Mouse (Mus musculus): ENCODE results near the gene Vapb.

Gene Vapb

GRCm38 (mm10) chr2:173789945-173790804 lies 52.9 kb downstream of the Vapb start:
- DNase-seq (ENCODE audit: extremely low read depth, insufficient read length, low spot score), result peak; percentile 70

DNA sequence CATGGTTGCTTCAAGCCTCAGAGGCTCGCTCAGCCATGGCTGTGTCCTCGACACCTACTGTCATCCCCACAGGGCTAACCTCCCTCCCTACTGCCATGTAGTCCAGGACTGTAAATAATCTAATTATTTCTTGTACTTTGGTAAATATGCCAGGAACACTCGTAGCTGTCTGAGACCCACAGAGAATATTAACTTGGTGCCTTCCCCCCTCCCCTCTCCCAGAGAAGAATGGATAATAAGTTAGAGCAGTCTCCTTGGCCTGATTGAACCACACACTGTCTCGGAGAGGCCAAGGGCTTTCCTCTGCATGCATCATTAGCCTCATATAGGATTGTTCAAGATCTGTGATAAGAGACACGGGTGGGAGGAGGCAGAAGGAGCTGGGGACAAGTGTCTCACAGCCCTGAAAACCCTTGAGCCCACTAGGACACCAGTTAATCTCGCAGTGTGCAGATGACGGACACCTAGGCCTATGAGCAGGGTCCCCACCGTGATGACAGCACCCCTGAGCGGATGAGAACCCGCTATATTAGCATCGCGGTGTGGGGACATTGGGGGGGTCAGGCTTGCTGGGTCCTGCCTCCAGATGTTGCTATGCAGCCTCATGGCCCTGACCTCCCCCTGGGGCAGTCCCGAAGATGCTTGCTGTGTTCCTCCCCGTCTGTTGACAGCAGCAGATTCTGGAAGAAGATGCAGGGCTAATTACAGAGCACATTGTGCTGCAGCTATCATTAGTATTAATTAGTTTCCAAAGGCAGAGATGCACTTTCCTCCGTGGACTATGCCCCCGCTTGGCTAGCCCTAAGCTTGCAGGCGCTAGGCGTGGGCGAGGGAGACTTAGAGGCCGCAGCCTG lies 54.8 kb downstream of the Vapb start:
- no peak for DNase-seq (ENCODE audit: extremely low read depth, insufficient read length, low spot score)

DNA sequence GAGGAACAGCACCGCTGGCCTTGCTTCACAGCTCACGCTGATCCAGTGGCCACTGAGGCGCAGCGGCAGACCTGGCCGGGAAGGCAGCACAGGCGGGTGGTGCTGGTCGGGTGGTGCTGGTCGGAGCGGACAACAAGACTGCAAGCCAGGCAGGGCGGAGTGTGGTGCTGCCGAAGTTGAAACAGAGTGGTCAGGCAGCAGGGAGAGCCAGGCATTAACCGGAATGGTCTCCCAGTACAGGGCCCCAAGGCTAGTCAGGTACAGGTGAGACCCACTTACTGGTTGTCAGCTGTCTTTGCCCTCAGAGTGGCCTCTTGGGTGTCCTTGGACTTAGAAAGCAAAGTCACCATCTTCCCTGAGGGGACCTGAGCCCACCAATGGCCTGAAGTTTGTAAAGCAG lies 56.7 kb downstream of the Vapb start:
- no peak for DNase-seq (ENCODE audit: extremely low read depth, insufficient read length, low spot score)

DNA sequence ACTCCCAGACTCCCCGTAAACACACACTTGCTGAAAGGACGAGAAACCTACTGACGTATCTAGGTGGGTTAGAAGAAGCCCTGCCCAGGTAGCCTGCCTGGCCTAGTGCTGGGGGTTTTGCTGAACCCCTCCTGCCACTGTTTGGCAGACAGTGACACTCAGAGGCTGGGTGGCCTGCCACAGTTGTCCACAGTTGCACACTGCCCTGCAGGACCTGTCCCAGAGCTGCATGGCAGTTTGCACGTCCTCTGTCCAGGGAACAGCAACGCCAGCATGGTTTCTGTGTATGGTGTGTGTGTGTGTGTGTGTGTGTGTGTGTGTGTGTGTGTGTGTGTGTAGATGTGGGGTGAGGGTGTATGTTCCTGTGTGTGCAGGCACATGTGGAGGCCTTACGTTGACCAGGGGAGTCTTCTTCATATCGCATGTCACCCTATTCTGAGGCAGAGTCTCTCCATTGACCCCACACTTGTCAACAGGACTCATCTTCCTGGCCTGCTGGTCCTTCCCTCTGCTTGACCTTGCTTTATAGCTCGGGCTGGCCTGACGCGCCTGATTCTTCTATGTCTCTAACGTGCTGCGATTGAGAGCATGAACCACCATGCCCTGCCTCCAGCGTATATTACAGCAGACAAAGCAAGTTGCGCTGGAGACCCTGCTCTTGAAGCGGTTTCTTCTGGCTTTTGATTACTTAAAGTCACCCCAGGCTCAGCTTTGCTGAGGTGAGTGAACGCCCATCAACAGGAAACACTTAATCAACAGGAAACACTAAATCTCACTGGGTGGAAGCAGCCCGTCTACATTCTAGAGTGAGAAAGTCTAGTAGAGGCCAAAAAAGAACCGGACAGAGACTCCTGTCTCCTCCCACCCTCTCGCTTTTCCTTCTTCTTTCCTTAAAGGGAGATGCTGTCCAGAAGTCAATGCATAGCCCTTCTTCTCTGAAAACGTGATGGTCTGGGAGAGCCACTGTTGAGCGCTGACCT lies 57.5 kb downstream of the Vapb start:
- DNase-seq (ENCODE audit: extremely low read depth, insufficient read length, low spot score), result no peak

GRCm38 (mm10) chr2:173795801-173796673 lies 58.7 kb downstream of the Vapb start:
- DNase-seq (ENCODE audit: extremely low read depth, insufficient read length, low spot score), result no peak

DNA sequence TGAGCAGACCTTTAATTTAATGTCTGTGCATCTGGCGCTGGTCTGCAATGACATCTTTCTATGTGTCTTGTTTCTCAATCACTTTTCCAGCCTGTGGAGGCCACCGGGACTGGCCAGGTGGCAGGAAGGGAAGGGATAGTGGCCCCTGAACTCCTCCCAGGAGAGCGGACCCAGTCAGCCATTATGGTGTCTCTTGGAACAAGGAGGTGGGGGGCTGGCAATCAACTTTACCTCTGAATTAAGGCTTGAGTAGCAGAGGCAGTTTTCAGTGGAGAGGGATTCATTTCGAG lies 59.3 kb downstream of the Vapb start:
- no peak for DNase-seq (ENCODE audit: extremely low read depth, insufficient read length, low spot score)

DNA sequence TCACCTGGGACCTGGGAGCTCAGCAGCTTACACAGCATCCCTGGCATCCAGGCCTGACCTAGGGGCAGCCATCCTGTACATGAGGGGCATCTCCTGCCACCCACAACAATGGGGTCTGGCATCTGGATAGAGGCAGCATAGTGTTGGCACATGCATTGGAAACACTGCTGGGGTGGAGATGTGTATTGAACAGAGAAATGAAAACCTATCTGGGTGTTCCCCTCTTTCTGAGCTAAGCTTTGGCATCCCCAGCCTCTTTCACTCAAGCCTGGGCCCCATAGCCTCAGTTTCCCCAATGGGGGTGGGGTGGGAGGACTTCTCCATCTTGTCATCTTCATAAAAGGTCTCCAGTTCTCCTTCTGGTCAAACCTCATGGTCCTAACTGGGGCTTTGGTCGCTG lies 62.2 kb downstream of the Vapb start:
- no peak for DNase-seq (ENCODE audit: extremely low read depth, insufficient read length, low spot score)

GRCm38 (mm10) chr2:173800566-173800965 lies 63.3 kb downstream of the Vapb start:
- no peak for DNase-seq (ENCODE audit: extremely low read depth, insufficient read length, low spot score)

- DNase-seq (ENCODE audit: extremely low read depth, insufficient read length, low spot score), result no peak
Measured at GRCm38 (mm10) chr2:173801405-173801876, 64.1 kb downstream of the Vapb start.

- DNase-seq (ENCODE audit: extremely low read depth, insufficient read length, low spot score), result no peak
Measured at GRCm38 (mm10) chr2:173802176-173802575, 64.9 kb downstream of the Vapb start.

DNA sequence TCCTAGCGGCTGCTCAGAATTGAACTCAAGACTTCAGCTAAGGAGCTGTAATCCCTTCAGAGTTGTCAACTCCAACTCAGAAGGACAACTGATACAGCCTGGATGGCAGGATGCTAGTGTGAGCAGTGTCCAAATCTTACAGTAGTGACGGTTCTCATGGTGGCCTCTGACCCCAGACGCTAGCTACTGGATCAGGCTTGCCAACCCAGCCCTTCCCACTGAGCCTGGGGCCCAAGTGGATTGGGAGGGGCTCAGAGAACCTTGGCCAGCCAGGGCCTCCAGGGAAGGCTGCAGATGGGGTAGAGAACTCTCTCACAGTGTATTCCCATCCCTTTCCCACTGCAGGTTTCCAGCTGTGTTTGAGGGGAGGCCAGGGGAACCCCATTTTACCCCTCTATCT lies 65.6 kb downstream of the Vapb start:
- no peak for DNase-seq (ENCODE audit: extremely low read depth, insufficient read length, low spot score)

GRCm38 (mm10) chr2:173803827-173804226 lies 66.5 kb downstream of the Vapb start:
- DNase-seq (ENCODE audit: extremely low read depth, insufficient read length, low spot score), result no peak

GRCm38 (mm10) chr2:173806621-173807020 lies 69.3 kb downstream of the Vapb start:
- DNase-seq (ENCODE audit: extremely low read depth, insufficient read length, low spot score), result no peak

DNA sequence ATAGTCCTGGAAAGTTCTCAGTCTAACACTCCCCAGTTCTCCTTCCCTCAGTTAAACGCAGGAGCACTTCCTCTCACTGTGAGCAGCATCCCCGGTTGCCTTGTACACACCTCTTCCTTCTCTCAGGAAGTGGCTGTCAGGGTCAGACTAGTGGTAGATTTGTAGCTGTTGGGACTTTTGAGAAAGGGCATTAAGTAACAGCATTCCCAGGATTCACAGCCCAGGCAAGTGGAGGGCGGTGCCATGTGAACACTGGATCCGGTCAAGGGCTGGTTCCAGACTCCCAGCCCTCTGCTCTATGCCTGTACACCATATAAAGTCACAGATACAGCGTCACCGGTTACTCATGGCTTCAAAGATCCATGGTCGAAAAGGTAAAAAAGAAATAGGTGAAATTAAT lies 71.6 kb downstream of the Vapb start:
- no peak for DNase-seq (ENCODE audit: extremely low read depth, insufficient read length, low spot score)

- DNase-seq (ENCODE audit: extremely low read depth, insufficient read length, low spot score), result no peak
Measured at GRCm38 (mm10) chr2:173810036-173810850, 72.9 kb downstream of the Vapb start.

GRCm38 (mm10) chr2:173810851-173811130 lies 73.5 kb downstream of the Vapb start:
- no peak for DNase-seq (ENCODE audit: extremely low read depth, insufficient read length, low spot score)

GRCm38 (mm10) chr2:173811850-173812249 lies 74.5 kb downstream of the Vapb start:
- no peak for DNase-seq (ENCODE audit: extremely low read depth, insufficient read length, low spot score)

DNA sequence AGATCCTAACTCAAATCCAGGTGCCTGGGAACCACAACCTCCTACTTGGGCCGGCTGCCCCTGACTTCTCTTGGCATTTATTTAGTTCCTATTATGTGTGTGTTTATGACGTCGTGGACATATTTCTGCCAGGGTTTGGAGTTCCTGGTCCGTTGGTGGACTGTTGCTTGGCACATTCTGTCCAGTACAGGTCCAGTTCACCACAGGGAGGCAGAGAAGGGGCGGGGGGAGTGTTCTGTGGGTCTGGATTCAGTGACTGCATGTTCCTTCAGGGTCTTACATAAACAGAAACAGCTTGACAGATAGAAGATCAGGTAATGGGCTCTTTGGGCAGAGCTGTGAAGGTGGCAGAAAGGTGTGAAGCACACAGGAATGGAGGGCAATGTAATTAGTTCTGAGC lies 75.8 kb downstream of the Vapb start:
- DNase-seq (ENCODE audit: extremely low read depth, insufficient read length, low spot score), result no peak

DNA sequence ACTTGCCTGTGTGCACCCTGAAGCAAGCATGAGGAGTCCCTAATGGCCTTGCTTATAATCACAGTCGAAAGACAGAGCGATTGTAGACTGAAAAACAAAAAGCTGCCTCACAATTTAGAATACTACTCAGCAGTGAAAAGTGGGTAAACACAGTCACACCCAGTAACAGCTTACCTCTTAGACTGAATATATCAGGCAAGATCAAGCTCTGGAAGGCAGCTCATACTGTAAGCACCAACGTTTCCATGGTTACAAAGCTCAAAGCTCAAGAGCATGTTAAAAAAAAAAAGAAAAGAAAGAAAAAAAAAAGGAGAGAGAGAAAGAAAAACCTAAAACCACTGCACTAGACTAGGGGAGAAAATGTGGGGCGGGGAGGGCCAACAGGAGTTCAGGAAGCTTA lies 89.0 kb downstream of the Vapb start:
- DNase-seq (ENCODE audit: extremely low read depth, insufficient read length, low spot score), result no peak

Data from 3134 (cell line).